Mouse (Mus musculus): ENCODE results near the gene Bmper.

- TF ChIP-seq CTCF (IDR thresholded peaks at IDR 0.05; ENCODE audit: low read depth, low read length) (no peak), POLR2A (IDR thresholded peaks at IDR 0.05; ENCODE audit: extremely low read depth, insufficient read depth, low read length) (no peak)
Measured at GRCm38 (mm10) chr9:23261834-23262233, 39.0 kb downstream of the Bmper start.

Data from liver, adult 2 months (tissue).